Mouse (Mus musculus) layer of hippocampus, postnatal 10 days (tissue): ENCODE measurements around the gene Olfr606. TPM values are rescaled to one million over a fixed set of nuclear protein-coding genes. Genes with fewer than 3 reads are reported as not detected.
"Not testable (repeated sequence)": the region's sequence is repeated elsewhere in the genome, so short reads cannot be mapped to it uniquely, and the experiment has no call there.

Source experiments
- DNase-seq, 2 experiments: peaks; one replicate each; pipeline ENCODE4 v3.0.0; 2021; ENCODE audit warnings: low spot score in 2 of 2
- long read RNA-seq: library from polyadenylated mRNA; stranded (forward); transcript quantifications from one replicate; pipeline ENCODE4 v2.0.0, GENCODE M21; 2023
- microRNA-seq, 2 experiments: library from miRNA; unstranded; fragments of <30 nt; microRNA quantifications; one replicate each; pipeline ENCODE4 v1.2.0; 2021
- total RNA-seq, 2 experiments: library from RNA; stranded (reverse); gene quantifications; 2 replicates each; pipeline ENCODE4 v1.2.3; 2021

Olfr606 gene
- not detected for total RNA-seq
- long read RNA-seq = 0 reads

GRCm38 (mm10) chr7:103448746-103449145 lies at the start of gene Olfr606:
Olfr606 (plus strand) TSS chr7:103449046.
- no peak for DNase-seq

DNA sequence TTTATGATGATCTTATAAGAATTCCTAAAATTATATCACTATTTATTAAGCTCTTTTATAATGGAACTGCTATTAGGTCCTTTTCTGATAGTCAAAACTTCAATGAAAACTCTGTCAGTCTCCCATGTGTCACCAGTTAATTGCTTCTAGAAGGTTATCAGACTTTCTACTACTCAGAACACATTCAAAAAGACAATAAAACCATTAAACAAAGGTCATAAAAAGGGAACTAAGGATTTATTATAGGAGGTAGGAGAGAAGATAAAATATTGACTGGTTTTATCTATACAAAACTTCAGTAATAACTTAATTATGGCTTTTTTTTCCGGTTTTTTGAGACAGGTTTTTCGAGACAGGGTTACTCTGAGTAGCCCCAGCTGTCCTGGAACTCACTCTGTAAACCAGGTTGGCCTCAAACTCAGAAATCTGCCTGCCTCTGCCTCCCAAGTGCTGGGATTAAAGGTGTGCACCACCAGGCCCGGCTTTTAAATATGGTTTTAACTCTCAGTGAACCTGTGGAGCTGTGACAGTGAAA lies 42.3 kb upstream of the Olfr606 start:
- DNase-seq = not testable (repeated sequence)

- not testable (repeated sequence) for DNase-seq
These were observed 34.1 kb upstream of the Olfr606 start, which contains the start of gene Usp17lc for GRCm38 (mm10) chr7:103414772-103415171. Usp17lc (plus strand) TSS chr7:103415072.

GRCm38 (mm10) chr7:103445339-103445738 lies 3.5 kb upstream of the Olfr606 start, which contains the start of gene Olfr605:
Olfr605 (minus strand) TSS chr7:103445439.
- no peak for DNase-seq

- DNase-seq = no peak
These were observed 11.7 kb downstream of the Olfr606 start for GRCm38 (mm10) chr7:103460590-103460989.

- DNase-seq = no peak
These were observed 20.7 kb downstream of the Olfr606 start, which contains the start of gene Olfr608 for GRCm38 (mm10) chr7:103469577-103469976. Olfr608 (plus strand) TSS chr7:103469877.

DNA sequence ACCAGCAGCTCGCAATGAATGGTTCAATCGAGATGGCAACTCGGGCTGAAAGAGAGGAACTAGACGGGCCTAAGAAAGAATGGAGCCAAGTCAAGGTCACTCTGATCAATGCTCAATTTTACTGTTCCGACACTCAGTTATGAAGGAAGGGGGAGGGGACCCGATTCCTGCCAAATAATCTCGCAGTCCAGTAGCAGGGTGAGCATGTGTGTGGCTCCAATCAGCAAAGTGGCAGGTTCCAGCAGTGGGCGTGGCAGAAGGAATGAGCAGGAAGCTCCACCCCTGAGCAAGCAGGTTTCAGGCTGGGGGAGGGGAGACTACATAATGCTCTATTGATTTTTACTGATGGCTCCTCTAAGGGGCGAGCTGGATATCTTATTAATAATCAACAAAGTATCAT lies 28.3 kb downstream of the Olfr606 start:
- not testable (repeated sequence) for DNase-seq

DNA sequence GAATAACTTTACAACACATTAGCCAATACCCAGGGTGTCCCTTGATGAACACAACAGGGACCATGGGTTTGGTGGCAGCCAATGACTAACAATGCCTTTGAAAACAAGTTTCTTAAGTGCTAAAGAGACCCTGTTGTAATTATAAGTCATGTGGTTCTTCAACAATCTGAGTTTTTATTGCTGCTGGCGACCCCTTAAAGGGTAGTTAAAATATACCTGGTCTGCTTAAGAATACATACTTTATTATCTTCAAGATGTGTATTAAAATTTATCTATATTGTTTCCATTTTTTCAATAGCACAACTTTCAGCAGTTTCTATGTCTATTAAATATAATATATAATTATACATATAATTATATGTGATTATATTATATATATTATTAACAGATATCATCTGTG lies 49.1 kb downstream of the Olfr606 start, which contains the start of gene Olfr609:
Gene Olfr609, minus strand, starts transcription at position 101 of the 400 bp plus-strand sequence.
- DNase-seq = no peak

Small RNAs within 50 kb of the gene (microRNA-seq; reads per million reads assigned to microRNA genes)
- gene Gm25774 = 0 reads per million in 2 experiments

Other genes starting within 250 kb of the Olfr606 start
- not detected for gene Olfr593, start 237.2 kb upstream of the Olfr606 start, total RNA-seq
- not detected for gene Olfr594, start 232.1 kb upstream of the Olfr606 start, total RNA-seq
- gene Usp17ld, start 196.5 kb upstream of the Olfr606 start, total RNA-seq = not detected
- gene Olfr596, start 143.4 kb upstream of the Olfr606 start, total RNA-seq = not detected
- not detected for gene Olfr597, start 132.7 kb upstream of the Olfr606 start, total RNA-seq
- gene Olfr598, start 125.5 kb upstream of the Olfr606 start, total RNA-seq = not detected
- not detected for gene Olfr599, start 113.1 kb upstream of the Olfr606 start, total RNA-seq
- not detected for gene Olfr600, start 99.4 kb upstream of the Olfr606 start, total RNA-seq
- gene Olfr601, start 86.4 kb upstream of the Olfr606 start, total RNA-seq = not detected
- not detected for gene Olfr603, start 62.9 kb upstream of the Olfr606 start, total RNA-seq
- gene Usp17lc, start 34.0 kb upstream of the Olfr606 start, total RNA-seq = not detected
- not detected for gene Olfr605, start 3.6 kb upstream of the Olfr606 start, total RNA-seq
- gene Olfr607, start 15.1 kb downstream of the Olfr606 start, total RNA-seq = not detected
- gene Olfr608, start 20.8 kb downstream of the Olfr606 start, total RNA-seq = not detected
- not detected for gene Olfr609, start 49.0 kb downstream of the Olfr606 start, total RNA-seq
- not detected for gene Olfr610, start 63.1 kb downstream of the Olfr606 start, total RNA-seq
- not detected for gene Olfr611, start 71.8 kb downstream of the Olfr606 start, total RNA-seq
- gene Olfr612, start 93.7 kb downstream of the Olfr606 start, total RNA-seq = not detected
- not detected for gene Olfr613, start 99.0 kb downstream of the Olfr606 start, total RNA-seq
- gene Olfr615, start 107.0 kb downstream of the Olfr606 start, total RNA-seq = not detected
- gene Olfr616, start 120.1 kb downstream of the Olfr606 start, total RNA-seq = not detected
- gene Olfr617, start 124.0 kb downstream of the Olfr606 start, total RNA-seq = not detected
- gene Olfr618, start 141.1 kb downstream of the Olfr606 start, total RNA-seq = not detected
- gene Olfr619, start 151.5 kb downstream of the Olfr606 start, total RNA-seq = not detected
- not detected for gene Olfr620, start 163.5 kb downstream of the Olfr606 start, total RNA-seq
- gene Olfr622, start 193.7 kb downstream of the Olfr606 start, total RNA-seq = not detected
- gene Olfr623, start 214.7 kb downstream of the Olfr606 start, total RNA-seq = not detected
- under 1 TPM in 1 of 2 experiments, not detected in 1; 0.21 TPM for gene Olfr624, start 222.1 kb downstream of the Olfr606 start, total RNA-seq
- gene Olfr625-ps1, start 233.7 kb downstream of the Olfr606 start, total RNA-seq = not detected